Mouse (Mus musculus) megakaryocyte, embryonic 14.5 days (primary cell): ENCODE measurements around the gene Thap4.

Experiments
- FLI1 ChIP-seq: IDR thresholded peaks from 2 replicates; pipeline ENCODE4 v1.6.1; 2012; ENCODE audit warnings: low read length, inconsistent platforms, mixed read lengths
- GATA1 ChIP-seq: IDR thresholded peaks from 3 replicates; pipeline ENCODE4 v1.6.1; 2012; ENCODE audit warnings: mixed read lengths, low read length, inconsistent platforms, borderline replicate concordance

DNA sequence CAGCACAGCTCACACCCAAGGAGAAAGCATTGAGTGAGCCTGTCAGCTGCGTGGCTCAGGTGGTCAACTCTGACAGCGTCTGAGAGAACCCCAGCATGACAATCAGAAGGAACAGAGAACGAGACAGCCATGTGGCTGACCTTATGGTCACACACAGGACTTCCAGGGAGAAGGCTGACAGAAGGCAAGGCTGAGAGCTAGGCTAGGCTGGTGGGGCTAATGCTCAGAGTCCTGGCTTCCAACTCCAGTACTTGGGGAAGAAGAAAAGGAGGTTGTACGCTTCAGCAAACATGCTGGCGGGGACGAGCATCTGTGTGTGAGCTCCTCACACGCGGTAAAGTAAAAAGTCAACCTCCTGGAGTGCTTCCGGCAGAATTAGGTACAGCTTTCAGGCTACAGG lies 50.3 kb downstream of the Thap4 start:
- TF ChIP-seq GATA1 (no peak), FLI1 (no peak)
